Mouse (Mus musculus): ENCODE data around the gene Itgb5. TPM values are rescaled to one million over a fixed set of nuclear protein-coding genes. Genes with fewer than 3 reads are reported as not detected.

The Itgb5 gene
- total RNA-seq, 2 experiments from 2014 or later: 9.2 to 13.8 TPM

DNA sequence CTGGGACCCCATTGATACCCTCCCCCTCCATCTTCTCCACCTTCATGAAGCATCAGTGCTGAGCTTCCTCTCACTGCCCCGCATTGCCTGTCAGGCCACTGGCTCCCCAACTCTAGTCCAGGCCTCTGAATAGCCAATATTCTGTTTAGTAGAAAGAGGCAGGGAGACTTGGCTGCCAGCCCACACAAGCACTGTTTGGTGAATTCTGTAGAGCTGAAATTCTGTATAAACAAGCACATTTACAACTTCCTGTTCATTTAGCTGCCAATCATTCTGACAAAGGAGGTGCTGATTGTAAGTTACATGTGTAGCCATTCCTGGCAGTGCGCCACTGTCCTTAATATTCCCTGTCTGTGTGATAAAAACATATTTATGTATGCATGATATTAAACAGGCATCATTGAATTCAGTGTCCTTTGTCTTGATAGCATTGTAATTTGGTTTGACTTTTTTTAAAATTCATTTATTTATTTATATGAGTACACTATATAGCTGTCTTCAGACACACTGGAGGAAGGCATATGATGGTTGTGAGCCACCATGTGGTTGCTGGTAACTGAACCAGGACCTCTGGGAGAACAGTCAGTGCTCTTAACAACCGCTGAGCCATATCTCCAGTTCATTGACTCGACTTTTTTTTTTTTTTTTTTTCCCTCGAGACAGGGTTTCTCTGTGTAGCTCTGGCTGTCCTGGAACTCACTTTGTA is 105.4 kb downstream of the Itgb5 start:
- ATAC-seq (replicated peaks; ENCODE audit: low FRiP score, poor library complexity, severe bottlenecking): no peak

DNA sequence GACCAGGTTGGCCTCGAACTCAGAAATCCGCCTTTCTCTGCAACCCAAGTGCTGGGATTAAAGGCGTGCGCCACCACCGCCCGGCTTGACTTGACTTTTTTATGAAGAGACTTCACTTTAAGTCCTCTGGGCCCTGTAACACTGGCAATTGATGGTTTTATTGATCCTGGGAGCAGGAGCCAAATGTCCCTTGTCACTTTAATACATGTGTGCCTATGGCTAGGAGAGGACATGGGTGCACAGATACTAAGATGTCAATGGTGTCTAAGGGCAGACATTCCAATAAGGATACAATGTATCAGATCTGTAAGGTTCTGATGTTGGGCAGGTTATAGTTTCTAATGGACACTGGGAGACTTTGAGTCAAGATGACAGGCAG is 105.9 kb downstream of the Itgb5 start:
- ATAC-seq (replicated peaks; ENCODE audit: low FRiP score, poor library complexity, severe bottlenecking): no peak

DNA sequence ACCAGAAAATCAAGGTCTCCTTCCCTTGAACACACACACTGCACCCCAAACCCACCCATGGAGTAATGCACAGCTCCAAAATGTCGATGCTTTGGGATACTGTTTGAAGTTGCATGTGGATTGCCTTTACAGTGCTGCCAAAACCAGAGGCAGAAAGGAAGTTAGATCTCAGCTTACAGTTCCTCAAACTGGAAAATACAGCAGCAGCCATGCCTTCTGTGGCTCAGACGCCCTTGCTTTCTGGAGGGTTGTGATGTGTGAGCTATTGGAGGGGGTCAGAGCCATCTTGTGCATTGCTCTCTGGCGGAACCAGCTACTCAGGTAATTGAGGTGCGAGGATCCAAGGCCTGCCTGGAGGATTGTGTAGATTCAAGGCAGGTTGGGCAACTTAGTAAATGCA is 107.4 kb downstream of the Itgb5 start:
- no peak for ATAC-seq (replicated peaks; ENCODE audit: low FRiP score, poor library complexity, severe bottlenecking)

DNA sequence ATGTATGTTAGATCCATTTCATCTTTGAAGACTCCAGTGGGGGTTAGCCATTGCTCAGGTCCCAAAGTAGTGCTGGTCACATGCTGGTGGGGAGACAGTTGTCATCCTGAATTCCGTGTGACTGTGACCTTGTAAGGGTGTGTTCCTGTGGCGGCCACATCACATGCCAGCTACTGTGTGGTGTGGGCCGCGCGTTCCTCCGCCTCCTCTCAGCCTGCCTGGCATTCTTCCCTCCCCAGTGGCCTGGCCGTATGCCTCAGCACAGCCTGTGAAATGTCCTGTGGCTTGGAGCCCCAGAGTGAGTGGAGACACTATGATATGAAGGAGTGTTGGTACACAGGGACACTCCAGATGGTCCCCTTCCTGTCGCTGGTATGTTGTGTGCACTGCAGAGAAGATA is 108.1 kb downstream of the Itgb5 start:
- no peak for ATAC-seq (replicated peaks; ENCODE audit: low FRiP score, poor library complexity, severe bottlenecking)

DNA sequence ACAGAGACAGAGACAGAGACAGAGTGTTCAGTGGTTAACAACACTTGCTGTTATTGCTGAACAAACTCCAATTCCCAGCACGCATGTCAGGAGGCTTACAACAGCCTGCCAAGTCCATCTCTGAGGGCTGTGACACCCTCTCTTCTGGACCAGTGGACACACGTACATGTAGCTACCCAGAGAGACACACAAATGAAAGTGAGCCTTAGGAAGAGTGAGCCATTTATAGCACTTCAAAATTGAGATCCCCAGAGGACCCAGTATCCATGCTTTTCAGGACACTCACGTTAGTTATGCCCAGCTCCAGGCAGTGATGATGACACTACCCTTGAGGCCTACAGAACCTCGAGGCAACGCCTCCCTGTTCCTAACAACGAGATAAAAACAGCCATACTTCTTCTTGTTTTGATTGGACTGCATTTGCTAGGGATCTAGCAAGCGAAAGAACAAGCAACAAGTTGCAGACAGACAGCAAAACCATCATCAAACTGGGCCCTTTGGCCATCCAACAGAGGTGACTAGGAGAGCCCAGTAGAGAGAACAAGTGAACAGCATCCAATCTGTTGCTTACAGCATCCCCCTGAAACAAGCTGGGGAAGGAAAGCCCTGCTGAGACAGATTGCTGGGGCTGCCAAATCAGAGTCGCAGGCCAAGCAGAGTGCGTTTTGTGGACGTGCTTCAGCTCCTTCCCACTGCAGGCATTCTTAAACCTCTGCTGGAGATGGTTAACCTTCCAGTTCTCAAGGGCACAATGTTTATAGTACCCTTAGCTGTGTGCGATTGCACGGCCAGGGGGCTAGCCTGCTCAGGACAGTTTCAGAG is 109.1 kb downstream of the Itgb5 start:
- no peak for ATAC-seq (replicated peaks; ENCODE audit: low FRiP score, poor library complexity, severe bottlenecking)

DNA sequence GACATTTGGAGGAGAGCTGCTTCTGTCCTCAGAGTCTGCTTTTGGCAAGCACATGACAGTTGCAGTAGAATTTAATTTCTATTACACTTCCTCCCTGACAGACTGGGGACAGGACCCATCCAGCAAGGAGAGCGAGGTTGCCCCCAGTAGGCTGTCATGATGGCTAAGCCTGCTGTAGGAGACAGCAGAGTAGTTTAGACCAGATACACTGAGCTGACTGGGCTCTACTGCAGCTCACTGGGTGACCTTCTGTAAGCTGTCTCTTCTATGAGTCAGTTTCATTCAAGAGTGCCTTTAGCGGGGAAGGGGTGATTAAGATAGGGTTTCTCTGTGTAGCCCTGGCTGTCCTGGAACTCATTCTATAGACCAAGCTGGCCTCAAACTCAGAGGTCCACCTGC is 109.7 kb downstream of the Itgb5 start:
- ATAC-seq (replicated peaks; ENCODE audit: low FRiP score, poor library complexity, severe bottlenecking): no peak

DNA sequence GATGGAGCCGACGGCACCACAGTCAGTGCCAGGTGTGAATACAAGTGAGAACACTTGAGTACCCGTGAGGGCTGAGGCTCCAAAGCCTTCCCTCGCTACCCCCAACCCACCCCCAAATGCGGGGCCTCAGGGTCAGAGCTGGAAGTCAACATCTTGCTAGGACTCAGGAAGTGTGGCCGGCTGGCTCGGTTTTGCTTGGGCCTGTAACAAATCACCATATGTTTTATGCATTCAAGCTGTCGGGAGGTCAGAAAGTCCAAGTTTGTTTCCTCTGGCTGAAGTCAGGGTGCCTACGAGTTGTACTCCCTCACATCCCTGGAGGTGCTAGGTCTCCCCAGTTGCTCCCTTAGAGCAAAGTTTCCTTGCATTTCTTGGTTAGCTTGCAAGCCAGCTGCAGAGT is 110.2 kb downstream of the Itgb5 start:
- no peak for ATAC-seq (replicated peaks; ENCODE audit: low FRiP score, poor library complexity, severe bottlenecking)

DNA sequence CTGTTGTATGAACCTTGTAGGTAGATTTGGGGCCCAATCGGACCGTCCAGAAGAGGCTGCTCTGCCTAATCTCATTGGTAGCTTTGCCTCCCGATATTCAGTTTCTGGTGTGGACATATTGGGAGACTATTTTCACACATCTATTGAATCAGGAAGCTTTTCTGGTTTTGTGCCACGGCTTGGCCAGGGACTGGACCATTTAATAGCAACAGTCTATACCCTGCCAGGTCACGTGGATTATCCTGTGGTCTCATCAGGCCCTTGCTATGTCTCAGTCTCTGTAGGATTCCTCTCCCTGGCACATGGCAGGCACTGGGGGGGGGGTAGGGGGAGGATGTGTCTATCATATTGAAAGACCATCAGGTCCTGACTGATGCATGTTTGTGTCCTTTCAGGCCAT is 110.6 kb downstream of the Itgb5 start:
- no peak for ATAC-seq (replicated peaks; ENCODE audit: low FRiP score, poor library complexity, severe bottlenecking)

DNA sequence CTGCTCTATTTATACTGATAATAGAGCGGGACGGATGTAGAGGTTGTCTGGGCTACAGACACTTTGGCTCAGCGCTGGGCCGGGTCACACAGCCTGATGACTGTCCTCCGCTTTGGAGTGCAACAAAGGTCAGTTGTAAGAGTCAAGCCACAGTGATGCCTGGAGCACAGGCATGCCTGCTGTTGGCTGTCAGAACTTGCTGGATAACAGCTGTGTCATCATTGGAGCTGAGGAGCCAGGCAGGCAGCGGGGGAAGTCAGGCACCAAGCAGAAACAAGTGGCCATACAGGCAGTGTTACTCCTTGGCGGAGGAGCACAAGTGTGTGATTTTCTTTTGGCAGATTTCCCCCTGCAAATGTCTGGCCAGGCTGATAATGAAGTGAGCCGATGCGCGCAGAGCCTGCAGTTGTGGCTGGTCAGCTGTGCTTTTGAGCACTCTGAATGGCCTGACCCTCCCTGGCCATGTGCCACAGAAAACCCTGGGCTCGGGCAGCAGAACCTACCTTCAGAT is 111.9 kb downstream of the Itgb5 start:
- no peak for ATAC-seq (replicated peaks; ENCODE audit: low FRiP score, poor library complexity, severe bottlenecking)

DNA sequence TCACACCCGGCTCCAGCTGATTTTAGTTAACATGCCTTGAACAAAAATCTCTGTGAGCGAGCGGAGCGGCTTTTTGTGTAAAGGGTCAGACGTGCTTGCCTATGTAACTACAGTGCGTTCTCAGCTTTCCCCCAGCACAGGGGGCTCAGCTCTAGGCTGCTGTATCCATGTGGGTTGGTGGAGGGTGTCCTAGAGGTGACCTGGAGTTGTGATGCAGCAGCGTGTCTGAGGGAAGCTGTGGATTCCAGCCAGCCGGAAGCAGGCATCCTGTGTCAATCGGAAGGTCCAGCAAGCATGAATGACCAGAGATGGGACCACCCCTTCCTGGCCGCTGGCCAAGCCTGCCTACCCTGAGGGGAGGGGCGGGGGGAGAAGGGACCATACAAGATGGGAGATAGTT is 112.9 kb downstream of the Itgb5 start:
- no peak for ATAC-seq (replicated peaks; ENCODE audit: low FRiP score, poor library complexity, severe bottlenecking)

DNA sequence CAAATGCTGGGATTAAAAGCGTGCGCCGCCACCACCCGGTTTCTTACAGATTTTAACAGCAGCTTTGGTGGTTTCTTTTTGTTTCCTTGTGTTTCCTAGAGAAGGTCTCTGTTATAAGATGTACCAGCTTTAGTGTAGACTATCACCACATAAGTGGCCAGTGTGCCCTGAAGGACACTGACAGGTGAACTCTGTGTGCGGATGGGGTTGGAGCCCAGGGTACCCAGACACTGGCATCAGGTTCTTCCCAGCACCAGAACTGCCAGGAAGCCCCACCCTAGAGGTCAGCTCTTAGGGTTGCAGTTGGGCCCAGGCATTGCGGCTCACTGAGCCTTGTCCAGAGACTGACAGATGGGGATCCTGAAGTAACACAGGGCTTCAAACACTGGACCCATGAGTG is 113.9 kb downstream of the Itgb5 start:
- ATAC-seq (replicated peaks; ENCODE audit: low FRiP score, poor library complexity, severe bottlenecking): no peak

DNA sequence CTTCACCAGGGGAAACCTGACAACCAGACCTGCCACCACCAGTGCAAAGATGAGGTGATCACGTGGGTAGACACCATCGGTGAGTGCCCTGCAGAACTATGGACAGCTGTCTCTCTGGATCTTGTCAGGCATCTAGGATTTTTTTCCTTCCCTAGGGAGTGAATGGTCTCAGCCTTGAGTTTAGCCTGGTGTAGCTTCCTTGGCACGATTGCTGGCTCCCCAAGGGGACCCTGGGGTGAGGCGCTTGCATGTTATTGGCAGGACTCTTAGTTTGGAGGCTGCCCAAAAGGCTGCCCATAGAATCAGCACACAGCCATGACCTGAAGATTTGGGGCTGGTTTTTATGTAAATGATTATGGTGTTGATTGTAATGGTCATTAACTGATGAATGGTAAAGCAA is 114.7 kb downstream of the Itgb5 start:
- ATAC-seq (replicated peaks; ENCODE audit: low FRiP score, poor library complexity, severe bottlenecking): no peak

DNA sequence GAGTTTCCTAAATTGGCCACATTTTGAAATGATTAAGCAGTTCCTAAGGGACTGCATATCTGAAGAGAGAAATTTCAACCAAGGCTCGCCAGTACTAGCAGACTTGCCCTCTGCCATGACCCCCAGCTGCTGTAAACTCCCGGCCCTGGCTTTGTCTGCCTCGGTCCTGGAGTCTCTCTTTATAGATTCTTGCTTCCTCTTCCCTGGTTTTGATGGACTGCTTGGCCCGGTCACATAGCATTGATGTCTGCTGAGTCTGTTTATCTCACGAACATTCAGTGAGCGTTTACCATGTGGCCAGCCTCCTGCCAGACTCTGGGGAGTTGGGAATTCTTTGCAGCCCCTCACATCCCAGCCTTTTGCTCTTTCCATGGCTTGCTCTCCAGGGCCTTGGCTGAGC is 115.3 kb downstream of the Itgb5 start:
- no peak for ATAC-seq (replicated peaks; ENCODE audit: low FRiP score, poor library complexity, severe bottlenecking)

DNA sequence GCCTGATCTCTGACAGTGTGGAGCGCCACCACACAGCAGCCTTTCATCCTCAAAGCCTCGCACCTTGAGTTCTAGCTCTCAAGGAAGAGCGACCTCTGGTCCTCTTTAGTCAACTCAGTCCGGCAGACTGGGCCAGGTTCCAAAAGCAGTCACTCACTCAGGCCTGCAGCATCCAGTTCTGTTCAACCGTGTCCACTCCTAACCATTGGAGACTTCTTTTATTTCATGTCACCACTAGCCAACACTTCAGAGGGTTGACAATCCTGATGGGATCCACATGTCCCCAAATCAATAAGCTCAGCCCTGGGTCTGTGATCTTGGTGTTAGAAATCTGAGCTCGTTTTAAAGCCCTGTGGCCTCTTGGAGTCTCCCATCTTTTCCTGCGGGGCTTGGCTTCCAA is 116.6 kb downstream of the Itgb5 start:
- ATAC-seq (replicated peaks; ENCODE audit: low FRiP score, poor library complexity, severe bottlenecking): no peak

DNA sequence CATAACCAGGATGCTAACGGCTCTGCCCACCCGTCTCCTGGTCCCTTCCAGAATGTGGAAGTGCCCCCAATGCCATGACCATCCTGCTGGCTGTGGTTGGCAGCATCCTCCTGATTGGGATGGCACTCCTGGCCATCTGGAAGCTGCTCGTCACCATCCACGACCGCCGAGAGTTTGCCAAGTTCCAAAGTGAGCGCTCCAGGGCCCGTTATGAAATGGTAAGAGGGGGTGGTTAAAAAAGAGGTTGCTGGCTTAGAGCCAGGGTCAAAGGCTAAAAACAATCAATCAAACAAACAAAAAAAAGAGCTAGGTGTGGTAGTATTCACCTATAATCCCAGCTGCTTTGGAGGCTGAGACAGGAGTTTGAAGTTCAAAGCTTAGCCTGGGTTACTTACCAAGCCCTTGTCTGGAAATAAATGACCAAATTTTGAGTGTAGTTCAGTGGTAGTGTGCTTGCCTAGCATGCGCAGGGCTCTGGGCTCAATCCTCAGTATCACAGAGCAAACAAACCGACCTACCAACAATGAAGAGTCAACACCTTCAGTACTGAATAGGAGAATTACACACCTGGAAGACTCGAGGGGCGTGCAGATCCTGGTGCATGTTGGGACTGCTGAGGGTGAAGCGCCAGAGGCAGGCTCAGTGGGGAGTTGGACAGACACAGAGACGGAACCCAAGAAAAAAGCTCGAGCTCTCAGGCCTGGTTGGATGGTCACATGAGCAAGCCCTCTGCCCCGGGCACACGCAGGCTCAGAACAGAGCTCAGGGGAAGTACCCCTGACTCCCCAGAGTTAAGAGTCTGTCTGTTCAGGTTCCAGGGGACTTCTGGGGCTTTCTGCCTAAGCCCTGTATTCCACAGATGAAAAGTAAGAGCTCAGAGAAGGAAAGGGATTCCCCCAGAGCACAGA is 118.5 kb downstream of the Itgb5 start:
- no peak for ATAC-seq (replicated peaks; ENCODE audit: low FRiP score, poor library complexity, severe bottlenecking)

DNA sequence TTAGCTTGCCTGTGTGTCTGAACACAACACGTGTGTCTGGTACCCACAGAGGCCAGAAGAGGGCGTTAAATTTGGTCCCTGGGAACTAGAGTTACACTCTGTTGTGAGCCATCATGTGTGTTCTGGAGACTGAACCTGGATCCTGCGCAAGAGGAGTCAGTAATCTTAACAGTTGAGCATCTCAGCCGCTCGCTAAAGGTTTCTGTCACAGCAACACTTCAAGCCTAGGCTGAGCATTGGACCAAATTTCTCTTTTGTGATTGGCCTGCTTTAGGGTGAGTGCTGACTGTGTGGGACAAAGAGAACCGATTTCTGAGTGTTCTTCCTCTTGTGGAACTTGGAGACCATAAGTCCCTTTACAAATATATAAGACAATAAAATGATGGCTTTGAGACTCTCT is 120.9 kb downstream of the Itgb5 start:
- no peak for ATAC-seq (replicated peaks; ENCODE audit: low FRiP score, poor library complexity, severe bottlenecking)

DNA sequence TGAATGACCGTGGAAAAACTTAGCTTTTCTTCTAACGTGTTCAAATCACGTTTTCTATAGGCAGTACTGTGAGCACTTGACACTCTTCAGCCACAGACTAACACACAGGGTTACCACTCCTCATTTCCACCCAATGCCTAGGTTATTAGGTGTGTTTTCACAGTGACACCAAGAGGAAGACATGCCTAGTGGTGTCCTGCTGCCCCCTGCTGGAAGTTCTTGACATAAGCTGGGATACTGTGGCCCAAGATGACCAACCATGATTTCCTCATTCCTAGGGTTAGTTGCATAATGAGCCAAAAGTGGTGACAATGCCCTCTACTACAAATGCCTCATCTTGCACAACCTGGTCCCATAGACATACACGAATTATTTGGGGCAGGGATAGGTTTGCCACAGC is 121.4 kb downstream of the Itgb5 start:
- ATAC-seq (replicated peaks; ENCODE audit: low FRiP score, poor library complexity, severe bottlenecking): 0 out of 2 replicates have a peak, but pooled peaks have one; percentile 44

DNA sequence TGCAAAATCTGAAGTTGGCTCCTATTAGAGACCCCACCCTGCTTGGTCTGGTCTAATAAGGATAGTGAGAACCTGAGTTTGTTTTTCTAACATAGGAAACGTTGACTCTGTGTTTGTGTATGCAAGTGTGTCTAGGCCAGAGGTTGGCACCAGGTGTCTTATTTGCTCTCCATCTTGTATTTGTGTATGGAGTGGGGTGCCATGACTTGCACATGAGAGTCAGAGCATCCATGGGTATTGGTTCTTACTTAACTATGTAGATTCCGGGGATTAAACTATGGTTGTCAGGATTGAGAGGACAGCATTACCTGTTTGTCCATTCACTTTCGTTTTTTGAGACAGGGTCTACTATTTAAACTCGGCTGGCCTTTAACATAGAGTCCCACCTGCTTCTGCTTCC is 123.5 kb downstream of the Itgb5 start:
- no peak for ATAC-seq (replicated peaks; ENCODE audit: low FRiP score, poor library complexity, severe bottlenecking)

DNA sequence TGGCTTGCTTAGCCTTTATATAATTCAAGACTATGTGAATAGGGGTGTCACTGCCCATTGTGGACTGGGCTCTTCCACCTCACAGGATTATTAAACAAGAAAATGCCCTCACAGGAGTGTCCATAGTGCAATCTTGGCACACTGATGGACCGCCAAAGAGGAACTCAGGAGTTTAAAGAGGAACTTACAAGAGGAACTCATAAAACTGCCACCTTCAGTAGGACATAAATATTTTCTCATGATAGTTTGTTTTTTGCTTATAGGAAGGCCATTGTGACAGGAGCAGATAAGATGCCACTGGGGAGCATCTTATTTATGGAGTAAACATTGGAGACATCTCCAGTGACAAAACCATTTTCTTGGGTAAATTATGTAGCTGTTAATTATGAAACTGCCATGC is 125.3 kb downstream of the Itgb5 start:
- ATAC-seq (replicated peaks; ENCODE audit: low FRiP score, poor library complexity, severe bottlenecking): no peak

DNA sequence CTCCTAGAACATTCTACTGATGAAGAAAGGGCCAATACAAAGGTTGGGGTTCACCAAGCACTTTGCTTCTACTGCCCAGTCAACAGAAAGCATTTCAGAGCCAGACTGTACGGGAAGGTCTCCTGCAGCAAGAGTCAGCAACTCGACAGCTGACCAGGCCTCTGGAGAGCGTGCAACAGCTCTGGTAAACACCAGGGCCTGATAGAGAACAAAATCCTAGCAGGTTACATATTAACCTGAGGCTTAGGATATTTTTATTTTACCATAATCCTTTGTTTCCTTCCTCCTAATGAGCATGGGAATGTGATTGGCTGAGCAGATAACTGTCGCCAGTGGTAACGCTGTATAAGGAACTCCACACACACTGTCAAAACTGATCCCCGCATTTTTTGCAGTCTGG is 134.0 kb downstream of the Itgb5 start:
- no peak for ATAC-seq (replicated peaks; ENCODE audit: low FRiP score, poor library complexity, severe bottlenecking)
